Mouse (Mus musculus) adrenal gland, postnatal 14 days (tissue): ENCODE results near the gene Smarca1. TPM values are rescaled to one million over a fixed set of nuclear protein-coding genes. Genes with fewer than 3 reads are reported as not detected.

Source experiments
- DNase-seq: peaks from one replicate; pipeline ENCODE4 v3.0.0; 2021; ENCODE audit warnings: mixed read lengths
- total RNA-seq: library from RNA; stranded (reverse); gene quantifications from 2 replicates; pipeline ENCODE4 v1.2.3, GENCODE M21; 2021

Smarca1 gene
- total RNA-seq, 1 experiment from 2014 or later = 38.9 TPM

DNA sequence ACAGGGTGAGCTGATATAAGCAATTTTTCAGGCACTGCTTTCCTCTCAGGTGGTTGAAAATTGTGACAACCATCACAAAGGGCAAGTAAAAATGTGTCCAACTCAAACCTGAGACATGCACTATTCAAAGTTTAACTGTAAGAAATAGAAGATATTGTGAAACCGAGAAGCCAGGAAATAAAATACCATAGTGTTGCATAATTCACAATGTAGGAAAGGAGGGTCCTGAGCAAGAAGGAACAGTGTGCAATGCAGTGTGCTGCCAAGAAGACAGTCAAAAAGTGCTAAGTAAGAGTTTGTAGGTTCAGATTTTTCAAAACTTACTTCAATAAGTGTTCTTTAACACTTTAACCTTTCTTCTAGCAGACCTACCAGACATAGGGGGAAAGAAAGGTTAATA, 128.3 kb downstream of the Smarca1 start:
- DNase-seq = no peak

DNA sequence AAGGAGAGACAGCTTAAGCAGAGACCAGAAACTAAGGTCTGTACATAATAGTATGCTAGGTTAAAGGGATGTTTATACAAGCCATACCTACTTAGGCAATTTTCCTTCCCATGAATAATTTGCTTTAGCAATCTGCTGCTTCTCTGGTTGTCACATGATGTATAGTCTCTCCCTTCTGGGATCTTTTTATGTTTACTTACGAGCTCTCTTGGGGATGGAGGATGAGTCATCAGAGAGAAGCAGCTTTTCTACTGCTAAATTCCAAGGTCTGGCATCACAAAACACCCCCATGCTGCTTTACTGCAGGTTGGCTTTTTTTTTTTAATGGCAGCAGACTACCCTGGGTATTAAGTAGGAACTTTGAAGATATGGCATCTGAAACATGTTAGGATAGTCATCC, 132.6 kb downstream of the Smarca1 start:
- DNase-seq = no peak

Other genes starting within 250 kb of the Smarca1 start
- 42.8 and 44.6 TPM in 2 replicates for gene Ocrl, start 19.4 kb upstream of the Smarca1 start, total RNA-seq
- 4.8 and 6.6 TPM in 2 replicates for gene Apln, start 141.9 kb upstream of the Smarca1 start, total RNA-seq
- gene Xpnpep2, start 215.8 kb upstream of the Smarca1 start, total RNA-seq = 1.1 and 1.5 TPM in 2 replicates